Mouse (Mus musculus): Measurements from ENCODE around the gene Prkaca.
A peak's percentile ranks its signal among the peaks of the same experiment; 100 is the strongest.

The Prkaca gene

GRCm38 (mm10) chr8:83972150-83973120 lies at the start of gene Prkaca:
Prkaca (plus strand) TSS chr8:83972993.
- peak; percentile 100 for DNase-seq

GRCm38 (mm10) chr8:83924585-83924984 lies 48.2 kb upstream of the Prkaca start:
- no peak for DNase-seq

- no peak for DNase-seq
These were observed 46.5 kb upstream of the Prkaca start for GRCm38 (mm10) chr8:83926266-83926665.

GRCm38 (mm10) chr8:83934222-83934621 lies 38.6 kb upstream of the Prkaca start:
- no peak for DNase-seq

GRCm38 (mm10) chr8:83934994-83935393 lies 37.8 kb upstream of the Prkaca start:
- DNase-seq: no peak

GRCm38 (mm10) chr8:83935435-83935834 lies 37.4 kb upstream of the Prkaca start:
- DNase-seq: no peak

- DNase-seq: no peak
These were observed 35.1 kb upstream of the Prkaca start for GRCm38 (mm10) chr8:83937645-83938044.

GRCm38 (mm10) chr8:83938330-83938729 lies 34.5 kb upstream of the Prkaca start:
- no peak for DNase-seq

- DNase-seq: no peak
These were observed 31.6 kb upstream of the Prkaca start for GRCm38 (mm10) chr8:83941066-83941677.

GRCm38 (mm10) chr8:83942446-83942845 lies 30.3 kb upstream of the Prkaca start:
- DNase-seq: no peak

- no peak for DNase-seq
These were observed 27.3 kb upstream of the Prkaca start for GRCm38 (mm10) chr8:83945540-83945939.

GRCm38 (mm10) chr8:83954749-83955105 lies 18.1 kb upstream of the Prkaca start:
- DNase-seq: no peak

GRCm38 (mm10) chr8:83955106-83955957 lies 17.5 kb upstream of the Prkaca start, which contains the start of the genes Gm10644 and Asf1b:
Gm10644 (minus strand) TSS chr8:83955205.
Asf1b (plus strand) TSS chr8:83955507.
- DNase-seq: peak; percentile 98

- no peak for DNase-seq
These were observed 16.9 kb upstream of the Prkaca start for GRCm38 (mm10) chr8:83955958-83956218.

GRCm38 (mm10) chr8:83956789-83957188 lies 16.0 kb upstream of the Prkaca start:
- no peak for DNase-seq

- no peak for DNase-seq
These were observed 8.6 kb upstream of the Prkaca start for GRCm38 (mm10) chr8:83964015-83964765.

GRCm38 (mm10) chr8:83967701-83968100 lies 5.1 kb upstream of the Prkaca start:
- no peak for DNase-seq

GRCm38 (mm10) chr8:83971121-83971520 lies 1.7 kb upstream of the Prkaca start:
- DNase-seq: no peak

GRCm38 (mm10) chr8:83971661-83972060 lies 1.1 kb upstream of the Prkaca start:
- no peak for DNase-seq

GRCm38 (mm10) chr8:83973161-83974031 lies 603 bp downstream of the Prkaca start:
- DNase-seq: no peak

- no peak for DNase-seq
These were observed 1.7 kb downstream of the Prkaca start for GRCm38 (mm10) chr8:83974521-83974920.

All from right cerebral cortex, postnatal 25 days (tissue).